Mouse (Mus musculus) layer of hippocampus, adult 6 months (tissue): ENCODE measurements around the gene Cast. TPM values are rescaled to one million over a fixed set of nuclear protein-coding genes. Genes with fewer than 3 reads are reported as not detected.

ENCODE experiments used
- long read RNA-seq, 2 experiments: library from polyadenylated mRNA; unstranded; transcript quantifications; one replicate each; pipeline ENCODE4 v2.0.0; 2019 to 2020
- polyA plus RNA-seq: library from polyadenylated mRNA; unstranded; fragments of <200 nt; fragmentation: Nextera tagmentation; gene quantifications from 2 replicates; pipeline ENCODE4 v1.2.3, GENCODE M21; 2021

Gene Cast
- 4.2 and 4.6 TPM in 2 replicates for polyA plus RNA-seq
- long read RNA-seq, experiment 1, full-length matches to known transcripts: 3 of 8 reads
- long read RNA-seq, experiment 1, partial matches to known transcripts: 4 of 8 reads
- long read RNA-seq, experiment 1, other reads (novel, unspliced or antisense): 1 of 8 reads
- long read RNA-seq, experiment 2, full-length matches to known transcripts: 31 of 70 reads
- long read RNA-seq, experiment 2, partial matches to known transcripts: 2 of 70 reads
- long read RNA-seq, experiment 2, other reads (novel, unspliced or antisense): 37 of 70 reads

GRCm38 (mm10) chr13:74808152-74808929 lies at the start of gene Cast:
Gene Cast, minus strand, starts transcription at chr13:74808810.

Other genes starting within 250 kb of the Cast start
- 4.4 and 4.5 TPM in 2 replicates for gene Erap1, start 169.2 kb downstream of the Cast start, polyA plus RNA-seq